Mouse (Mus musculus): ENCODE results near the gene H2al1f.

DNA sequence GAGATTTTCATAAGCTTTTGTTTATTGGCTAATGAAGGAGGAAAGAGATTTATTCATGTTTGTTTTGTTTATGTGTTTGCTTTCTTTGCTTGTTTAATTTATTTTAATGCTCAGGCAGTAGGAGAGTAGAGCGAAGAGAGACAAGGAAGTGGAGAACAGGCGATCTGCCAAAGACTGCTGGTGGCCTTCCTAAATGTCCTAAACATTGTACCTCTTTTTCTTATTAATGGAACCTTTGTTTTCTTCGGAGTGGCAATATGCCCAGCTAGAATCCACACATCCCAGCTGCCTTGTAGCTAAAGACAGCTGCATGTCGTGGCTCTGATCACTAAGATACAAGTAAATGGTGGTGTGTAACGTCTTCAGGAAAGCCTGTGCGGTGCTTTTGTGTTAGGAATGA, 37.9 kb upstream of the H2al1f start:
- TF ChIP-seq CTCF (IDR thresholded peaks at IDR 0.05; ENCODE audit: low read depth) (no peak), EP300 (IDR thresholded peaks at IDR 0.05; ENCODE audit: low read depth) (no peak)
